Mouse (Mus musculus) ES-E14 (cell line): ENCODE measurements around the gene Gm17482. TPM values are rescaled to one million over a fixed set of nuclear protein-coding genes. Genes with fewer than 3 reads are reported as not detected.

Experiments used
- DNase-seq: peaks from one replicate; pipeline ENCODE4 v3.0.0-alpha.2; 2013; ENCODE audit warnings: low read depth, low spot score
- H3K27ac ChIP-seq: 2 replicates; pipeline ENCODE4 v1.5.1; 2012; ENCODE audit warnings: low read depth, mild to moderate bottlenecking, low read length, moderate library complexity, mixed read lengths; ENCODE audit not compliant: poor library complexity, insufficient read depth, severe bottlenecking
- H3K36me3 ChIP-seq: 2 replicates; pipeline ENCODE4 v1.6.1; 2012; ENCODE audit warnings: mild to moderate bottlenecking, low read length, moderate library complexity, mixed read lengths; ENCODE audit not compliant: control insufficient read depth, poor library complexity, insufficient read depth, severe bottlenecking
- H3K4me1 ChIP-seq, 2 experiments: fragments of 150-350 bp in 1 of 2; sonication (generic) in 1 of 2; 2 replicates each; pipeline ENCODE4 v1.6.1; 2012; ENCODE audit warnings: low read length in 2 of 2, mild to moderate bottlenecking in 1 of 2, mixed read lengths in 1 of 2; ENCODE audit not compliant: control insufficient read depth in 2 of 2, insufficient read depth in 2 of 2, poor library complexity in 1 of 2
- H3K4me3 ChIP-seq, 2 experiments: fragments of 150-350 bp in 1 of 2; sonication (generic) in 1 of 2; 2 replicates each; pipeline ENCODE4 v1.5.1; 2012; ENCODE audit warnings: low read length in 2 of 2, low read depth in 1 of 2, mild to moderate bottlenecking in 1 of 2, mixed read lengths in 1 of 2; ENCODE audit not compliant: insufficient read depth in 1 of 2, poor library complexity in 1 of 2, severe bottlenecking in 1 of 2
- H3K9ac ChIP-seq: 2 replicates; pipeline ENCODE4 v1.6.1; 2012; ENCODE audit warnings: low read depth, mild to moderate bottlenecking, low read length, mixed read lengths; ENCODE audit not compliant: poor library complexity, insufficient read depth, severe bottlenecking
- H3K9me3 ChIP-seq: fragments of 150-350 bp; sonication (generic); 2 replicates; pipeline ENCODE4 v1.6.1; 2012; ENCODE audit warnings: low read depth, mild to moderate bottlenecking, low read length; ENCODE audit not compliant: control insufficient read depth, insufficient read depth
- CHD2 ChIP-seq: IDR thresholded peaks from 2 replicates; pipeline ENCODE4 v1.6.1; 2014; ENCODE audit warnings: mild to moderate bottlenecking, low read depth, low read length, inconsistent platforms
- HCFC1 ChIP-seq: IDR thresholded peaks from 2 replicates; pipeline ENCODE4 v1.6.1; 2012; ENCODE audit warnings: low read length, inconsistent platforms, borderline replicate concordance; ENCODE audit not compliant: insufficient read depth
- MAFK ChIP-seq: IDR thresholded peaks from 2 replicates; pipeline ENCODE4 v1.6.1; 2014; ENCODE audit warnings: mild to moderate bottlenecking, low read depth, low read length, inconsistent platforms; ENCODE audit not compliant: insufficient read depth
- ZC3H11A ChIP-seq: IDR thresholded peaks from 2 replicates; pipeline ENCODE4 v1.6.1; 2012; ENCODE audit warnings: low read depth, mild to moderate bottlenecking, inconsistent platforms, low read length, borderline replicate concordance
- ZNF384 ChIP-seq: IDR thresholded peaks from 2 replicates; pipeline ENCODE4 v1.6.1; 2012; ENCODE audit warnings: low read depth, low read length, inconsistent platforms
- in situ Hi-C, 2 experiments: fragments of 600-800 bp; cut with MboI; formaldehyde crosslinking; loops; one replicate each; pipeline ENCODE4 v1.15.1; 2025; ENCODE audit warnings: low sequenced_read_pairs in 2 of 2, inconsistent platforms in 1 of 2; ENCODE audit not compliant: unreplicated experiment in 2 of 2
- total RNA-seq: library from RNA; depleted of rRNA; stranded (reverse); fragments of 300-350 nt; gene quantifications from 2 replicates; pipeline ENCODE4 v1.2.3, GENCODE M21; 2012

Gm17482 gene
- total RNA-seq, 1 experiment, result not detected

DNA sequence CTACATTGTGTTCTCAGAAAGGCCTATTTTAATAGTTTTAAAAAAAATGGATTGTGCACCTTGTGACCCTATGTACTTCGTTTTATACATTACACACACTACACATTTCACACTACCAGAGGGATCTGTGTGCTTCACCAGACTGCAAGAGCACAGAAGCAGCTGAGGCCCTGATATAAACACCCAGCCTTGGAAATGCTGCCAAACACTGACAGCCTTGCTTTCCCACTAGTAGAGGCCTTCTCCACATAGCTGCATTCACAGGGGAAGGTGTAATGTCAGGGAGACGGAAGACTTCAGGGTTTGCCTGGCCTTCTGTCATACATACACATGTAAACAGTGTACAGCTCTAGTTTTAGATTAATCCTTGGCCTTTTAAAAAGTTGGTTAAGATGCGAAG lies 28.0 kb downstream of the Gm17482 start:
- no peak overlapping the region for H3K27ac ChIP-seq
- in situ Hi-C loops, result no loop called here
- H3K36me3 ChIP-seq, result no peaks in the 10 kb centered on the region
- H3K4me3 ChIP-seq, result no peak overlapping the region
- no peak for DNase-seq
- TF ChIP-seq MAFK (no peak), CHD2 (no peak)
- peaks cover 0 to 10% of the 10 kb centered on the region in 2 experiments; a peak in 2 of 4 replicates for H3K4me1 ChIP-seq
- H3K9ac ChIP-seq, result no peak overlapping the region
- no peaks in the 10 kb centered on the region for H3K9me3 ChIP-seq

DNA sequence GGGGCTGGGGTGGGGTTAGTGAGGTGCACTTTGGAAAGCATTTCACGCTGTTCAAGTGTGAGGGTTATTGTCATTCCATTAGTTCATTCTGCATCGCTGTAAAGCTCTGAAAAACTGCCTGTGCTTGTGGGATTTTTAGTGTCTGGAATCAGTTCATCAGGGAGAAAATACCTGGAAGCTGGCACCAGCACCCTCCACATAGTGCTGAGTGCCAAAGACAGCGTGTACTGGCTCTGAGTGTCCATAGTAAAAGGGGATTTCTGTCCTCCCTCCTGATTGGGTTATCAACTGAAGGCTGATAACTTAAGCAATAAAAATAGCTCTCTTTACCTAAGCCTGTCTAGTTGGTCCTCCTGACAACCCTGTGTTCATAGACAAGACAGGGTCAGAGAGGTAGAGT lies 33.4 kb downstream of the Gm17482 start:
- H3K9ac ChIP-seq, result no peak overlapping the region
- no peak for DNase-seq
- no peak for TF ChIP-seq MAFK
- no peak for TF ChIP-seq ZNF384
- TF ChIP-seq CHD2, result no peak
- no peak for TF ChIP-seq ZC3H11A
- TF ChIP-seq HCFC1, result no peak
- H3K36me3 ChIP-seq, result no peaks in the 10 kb centered on the region
- no peaks in the 10 kb centered on the region for H3K4me1 ChIP-seq
- H3K9me3 ChIP-seq, result no peaks in the 10 kb centered on the region
- in situ Hi-C loops, result no loop called here
- no peak overlapping the region for H3K27ac ChIP-seq
- H3K4me3 ChIP-seq, result no peak overlapping the region

DNA sequence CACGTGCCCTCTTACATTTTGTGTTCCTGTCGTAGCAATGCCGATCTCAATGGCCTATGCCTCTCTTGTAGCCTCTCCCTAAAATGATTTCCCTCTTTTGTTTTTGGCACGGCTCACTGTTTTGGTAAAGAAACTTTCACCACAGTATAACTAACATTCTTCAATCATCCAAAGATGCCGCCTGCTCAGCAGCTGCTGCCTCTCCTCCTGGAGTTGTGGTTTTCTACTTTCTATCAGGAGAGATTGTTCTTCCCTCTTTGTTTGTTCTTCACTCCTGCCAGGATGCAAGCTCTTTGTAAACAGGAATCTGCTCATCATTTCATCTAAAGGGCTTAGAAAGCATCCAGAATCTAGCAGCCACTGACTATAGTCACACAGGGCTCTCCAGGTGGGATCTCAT lies 39.6 kb downstream of the Gm17482 start:
- H3K9me3 ChIP-seq, result no peaks in the 10 kb centered on the region
- DNase-seq, result no peak
- H3K36me3 ChIP-seq, result no peaks in the 10 kb centered on the region
- H3K4me1 ChIP-seq, result no peaks in the 10 kb centered on the region
- in situ Hi-C loops, result no loop called here
- H3K4me3 ChIP-seq, result no peak overlapping the region
- no peak for TF ChIP-seq HCFC1
- TF ChIP-seq MAFK, result no peak
- no peak for TF ChIP-seq ZNF384
- no peak for TF ChIP-seq CHD2
- TF ChIP-seq ZC3H11A, result no peak
- H3K27ac ChIP-seq, result no peak overlapping the region
- no peak overlapping the region for H3K9ac ChIP-seq

DNA sequence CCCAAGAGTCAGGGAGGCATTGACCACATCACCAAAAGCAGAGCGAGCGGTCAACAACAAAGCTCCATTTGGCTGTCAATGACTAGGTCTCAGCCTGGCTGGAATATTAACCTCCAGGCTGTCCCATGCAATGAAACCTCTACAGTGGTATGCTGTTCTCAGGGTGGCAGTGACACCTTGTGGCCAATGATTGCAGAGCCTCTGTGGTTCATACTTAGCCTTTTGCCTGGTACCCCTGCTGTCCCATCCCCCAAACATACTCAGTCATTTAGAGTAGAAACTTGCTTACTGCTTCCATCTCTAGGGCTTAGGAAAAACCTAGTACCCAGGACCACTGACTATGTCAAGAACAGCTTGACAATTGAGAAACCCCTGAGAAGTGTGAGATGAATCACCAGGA lies 40.8 kb downstream of the Gm17482 start:
- peak; percentile 43 for DNase-seq
- in situ Hi-C loops, result no loop called here
- TF ChIP-seq ZC3H11A, result peak; percentile 96
- TF ChIP-seq HCFC1, result no peak
- TF ChIP-seq MAFK, result no peak

DNA sequence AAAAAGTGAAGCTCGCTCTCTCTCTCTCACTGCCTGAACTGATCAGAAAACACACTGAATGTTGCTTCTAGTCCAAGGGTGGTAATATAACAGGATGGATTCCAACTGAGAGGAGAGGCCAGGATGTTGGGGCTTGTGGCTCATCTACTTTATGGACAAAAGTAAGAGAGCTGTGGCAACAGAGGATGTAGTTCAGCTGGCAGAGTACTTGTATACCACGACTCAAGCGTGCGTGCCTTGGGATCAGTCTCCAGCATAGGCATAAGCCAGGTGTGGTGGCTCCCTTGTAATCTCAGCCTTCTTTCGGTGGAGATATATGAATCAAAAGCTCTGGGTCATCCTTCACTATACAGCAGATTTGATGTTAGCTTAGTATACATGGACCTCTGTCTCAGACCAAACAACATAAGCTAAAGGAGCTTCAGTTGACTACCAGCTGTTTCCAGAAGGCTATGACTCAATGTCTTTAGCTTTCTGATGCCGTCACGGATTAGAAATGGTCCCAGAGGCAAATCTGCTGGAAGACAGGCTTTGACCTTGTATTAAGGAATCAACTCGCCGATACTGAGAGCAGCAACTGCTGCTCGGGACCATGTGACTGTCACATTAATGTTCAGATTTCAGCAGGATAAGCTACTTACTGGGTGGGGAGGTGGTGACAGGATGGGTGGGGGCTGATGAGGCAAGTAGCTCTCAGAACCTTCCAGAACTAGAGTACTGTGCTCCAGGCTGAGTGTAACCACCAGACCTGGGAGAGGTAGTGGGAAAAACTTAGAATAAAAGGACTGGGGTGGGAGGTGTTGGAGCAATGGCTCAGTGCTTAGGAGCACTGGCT lies 41.6 kb downstream of the Gm17482 start:
- in situ Hi-C loops, result no loop called here
- H3K9ac ChIP-seq, result no peak overlapping the region
- no peak for TF ChIP-seq HCFC1
- no peak for TF ChIP-seq ZC3H11A
- no peak for TF ChIP-seq CHD2
- TF ChIP-seq MAFK, result no peak
- TF ChIP-seq ZNF384, result no peak
- no peak overlapping the region for H3K27ac ChIP-seq
- no peak for DNase-seq
- H3K36me3 ChIP-seq, result no peaks in the 10 kb centered on the region
- H3K4me3 ChIP-seq, result no peak overlapping the region
- H3K9me3 ChIP-seq, result no peaks in the 10 kb centered on the region
- no peaks in the 10 kb centered on the region for H3K4me1 ChIP-seq

More for the DNA sequence above, 40.8 kb downstream of the Gm17482 start:
- Histone ChIP-seq H3K4me1 (no peaks in the 10 kb centered on the region), H3K27ac (no peak overlapping the region), H3K9ac (no peak overlapping the region), H3K36me3 (no peaks in the 10 kb centered on the region), H3K4me3 (no peak overlapping the region), H3K9me3 (no peaks in the 10 kb centered on the region)
